Mouse (Mus musculus): Measurements from ENCODE around the gene Nfia. TPM values are rescaled to one million over a fixed set of nuclear protein-coding genes. Genes with fewer than 3 reads are reported as not detected.

Gene Nfia
- polyA plus RNA-seq, 1 experiment from 2014 or later: 42.1 TPM

DNA sequence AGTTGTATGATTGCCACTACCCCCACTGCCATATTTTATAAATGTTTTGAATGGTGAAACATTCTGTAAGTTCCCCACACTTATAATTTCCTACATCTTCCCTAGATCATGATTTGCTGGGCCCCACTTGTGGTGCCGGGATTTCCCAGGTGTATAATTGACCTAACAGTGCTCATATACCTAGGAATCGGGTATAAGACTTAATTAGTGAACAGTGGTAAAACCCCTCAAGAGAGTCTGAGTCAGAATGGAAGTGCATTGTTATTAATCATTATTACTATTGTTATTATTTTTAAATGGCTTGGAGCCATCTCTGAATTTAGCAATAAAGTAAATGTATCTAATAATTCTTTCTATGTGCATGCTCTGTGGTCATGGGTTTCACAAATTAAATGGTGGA is 147.2 kb downstream of the Nfia start:
- Histone ChIP-seq H3K9ac (ENCODE audit: low read length) (no peak overlapping the region), H3K4me1 (replicated peaks; ENCODE audit: control insufficient read depth, insufficient read depth, low read length) (peaks cover 20% of the 10 kb centered on the region), H3K27me3 (replicated peaks; ENCODE audit: control insufficient read depth, insufficient read depth, low read length) (no peaks in the 10 kb centered on the region), H3K27ac (ENCODE audit: low read depth) (no peak overlapping the region), H3K36me3 (ENCODE audit: control insufficient read depth, insufficient read depth, low read length) (no peaks in the 10 kb centered on the region), H3K9me3 (ENCODE audit: control insufficient read depth, low read length) (no peaks in the 10 kb centered on the region), H3K4me2 (ENCODE audit: low read length) (no peak overlapping the region), H3K4me3 (ENCODE audit: low read depth, low read length) (no peak overlapping the region)
- ATAC-seq (replicated peaks; ENCODE audit: low FRiP score, low TSS enrichment, low read depth): no peak
- 77% methylated on average over 2 of the region's 2 CpGs for WGBS
- DNase-seq (ENCODE audit: low spot score): no peak

DNA sequence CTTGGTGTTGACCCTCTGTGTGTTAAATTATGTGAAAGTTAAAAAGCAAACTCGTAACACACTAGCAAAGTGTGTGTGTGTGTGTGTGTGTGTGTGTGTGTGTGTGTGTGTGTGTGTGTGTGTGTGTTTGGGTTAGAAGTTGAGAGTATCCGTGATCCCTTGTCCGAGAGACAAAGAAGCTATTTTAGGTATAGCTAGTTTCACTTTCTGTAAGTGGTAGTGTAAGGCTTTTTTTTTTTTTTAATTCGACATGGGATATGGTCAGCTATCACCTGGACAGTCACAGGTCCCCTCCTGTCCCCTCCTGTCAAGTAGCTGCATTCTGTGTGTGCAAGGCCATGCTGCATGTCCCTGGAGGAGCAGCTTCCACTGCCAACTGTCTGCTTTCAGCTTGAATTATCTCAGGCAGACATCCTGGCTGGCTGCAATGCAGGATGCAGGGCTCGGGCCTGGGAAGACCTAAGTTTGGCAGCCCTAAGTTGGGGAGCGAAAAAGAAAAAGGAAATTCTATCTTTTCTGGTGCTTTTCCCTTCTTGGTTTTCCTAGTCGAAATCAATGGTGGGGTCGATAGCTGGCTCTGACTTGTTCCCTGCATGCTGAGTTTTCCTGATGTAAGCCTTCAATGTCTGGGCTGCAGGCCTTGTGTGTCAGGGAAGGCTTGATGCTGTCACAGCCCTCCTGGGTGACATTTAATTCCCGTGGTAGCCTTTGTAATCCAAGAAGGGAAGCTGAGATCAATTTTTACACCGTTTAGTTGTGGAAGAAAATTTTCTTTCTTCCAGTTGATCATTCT is 147.9 kb downstream of the Nfia start:
- DNase-seq (ENCODE audit: low spot score): no peak
- 59% methylated on average over 10 of the region's 10 CpGs for WGBS
- no peaks in the 10 kb centered on the region for H3K36me3 ChIP-seq (ENCODE audit: control insufficient read depth, insufficient read depth, low read length)

DNA sequence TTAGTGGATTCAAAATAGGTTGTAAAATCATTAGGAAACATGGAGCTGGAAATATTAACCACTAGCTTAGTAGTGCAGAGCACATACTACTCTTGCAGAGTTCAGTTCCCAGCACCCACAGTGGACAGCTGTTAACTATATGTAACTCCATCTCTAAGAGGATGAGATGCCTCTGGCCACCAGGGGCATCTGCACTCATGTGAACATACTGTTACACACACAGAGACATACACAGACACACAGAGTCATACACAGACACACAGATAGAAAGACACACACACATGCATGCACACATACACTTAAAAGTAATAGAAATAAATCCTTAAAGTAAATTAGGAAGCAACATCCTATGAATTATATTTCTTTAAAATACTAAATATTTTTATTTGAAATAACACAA is 149.1 kb downstream of the Nfia start:
- Histone ChIP-seq H3K9me3 (ENCODE audit: control insufficient read depth, low read length) (no peaks in the 10 kb centered on the region), H3K4me1 (replicated peaks; ENCODE audit: control insufficient read depth, insufficient read depth, low read length) (peaks cover 24% of the 10 kb centered on the region), H3K36me3 (ENCODE audit: control insufficient read depth, insufficient read depth, low read length) (no peaks in the 10 kb centered on the region), H3K27me3 (replicated peaks; ENCODE audit: control insufficient read depth, insufficient read depth, low read length) (no peaks in the 10 kb centered on the region), H3K9ac (ENCODE audit: low read length) (no peak overlapping the region), H3K4me2 (ENCODE audit: low read length) (no peak overlapping the region), H3K4me3 (ENCODE audit: low read depth, low read length) (no peak overlapping the region), H3K27ac (ENCODE audit: low read depth) (no peak overlapping the region)
- ATAC-seq (replicated peaks; ENCODE audit: low FRiP score, low TSS enrichment, low read depth): no peak
- DNase-seq (ENCODE audit: low spot score): no peak

More for the DNA sequence above, 147.9 kb downstream of the Nfia start:
- H3K9ac ChIP-seq (ENCODE audit: low read length): no peak overlapping the region
- ATAC-seq (replicated peaks; ENCODE audit: low FRiP score, low TSS enrichment, low read depth): no peak
- H3K9me3 ChIP-seq (ENCODE audit: control insufficient read depth, low read length): no peaks in the 10 kb centered on the region
- H3K27me3 ChIP-seq (replicated peaks; ENCODE audit: control insufficient read depth, insufficient read depth, low read length): no peaks in the 10 kb centered on the region
- H3K4me1 ChIP-seq (replicated peaks; ENCODE audit: control insufficient read depth, insufficient read depth, low read length): peaks cover 20% of the 10 kb centered on the region
- H3K27ac ChIP-seq (ENCODE audit: low read depth): 0 out of 2 replicates have a peak overlapping the region, but pooled peaks have one; percentile 22
- no peak overlapping the region for H3K4me3 ChIP-seq (ENCODE audit: low read depth, low read length)
- H3K4me2 ChIP-seq (ENCODE audit: low read length): no peak overlapping the region; the same call in 1 of the 2 replicates

DNA sequence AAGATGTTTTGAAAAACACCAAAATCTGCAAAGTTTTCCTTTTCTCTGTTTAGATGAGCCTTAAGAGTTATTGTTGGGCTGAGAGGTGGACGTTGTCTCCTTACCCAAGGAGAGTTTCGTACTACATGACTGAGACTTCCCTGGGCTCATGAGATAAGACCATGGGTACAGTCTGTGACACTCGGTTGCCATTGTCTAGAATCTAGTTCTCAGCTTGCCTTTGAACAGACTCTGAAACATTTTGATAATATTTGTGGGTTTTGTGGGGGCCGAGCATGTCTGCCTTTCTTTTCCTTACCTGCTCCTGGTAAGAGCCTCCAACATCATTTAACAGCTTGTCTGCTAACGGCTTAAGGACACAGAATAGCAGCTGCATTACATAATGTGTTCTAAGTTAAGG is 150.7 kb downstream of the Nfia start:
- no peak for DNase-seq (ENCODE audit: low spot score)
- ATAC-seq (replicated peaks; ENCODE audit: low FRiP score, low TSS enrichment, low read depth): no peak
- H3K27ac ChIP-seq (ENCODE audit: low read depth): no peak overlapping the region
- no peak overlapping the region for H3K4me3 ChIP-seq (ENCODE audit: low read depth, low read length)
- H3K4me1 ChIP-seq (replicated peaks; ENCODE audit: control insufficient read depth, insufficient read depth, low read length): peaks cover 28% of the 10 kb centered on the region
- no peaks in the 10 kb centered on the region for H3K36me3 ChIP-seq (ENCODE audit: control insufficient read depth, insufficient read depth, low read length)
- H3K9me3 ChIP-seq (ENCODE audit: control insufficient read depth, low read length): no peaks in the 10 kb centered on the region
- no peaks in the 10 kb centered on the region for H3K27me3 ChIP-seq (replicated peaks; ENCODE audit: control insufficient read depth, insufficient read depth, low read length)
- H3K9ac ChIP-seq (ENCODE audit: low read length): no peak overlapping the region
- 81% methylated on average over 5 of the region's 5 CpGs for WGBS
- H3K4me2 ChIP-seq (ENCODE audit: low read length): no peak overlapping the region

DNA sequence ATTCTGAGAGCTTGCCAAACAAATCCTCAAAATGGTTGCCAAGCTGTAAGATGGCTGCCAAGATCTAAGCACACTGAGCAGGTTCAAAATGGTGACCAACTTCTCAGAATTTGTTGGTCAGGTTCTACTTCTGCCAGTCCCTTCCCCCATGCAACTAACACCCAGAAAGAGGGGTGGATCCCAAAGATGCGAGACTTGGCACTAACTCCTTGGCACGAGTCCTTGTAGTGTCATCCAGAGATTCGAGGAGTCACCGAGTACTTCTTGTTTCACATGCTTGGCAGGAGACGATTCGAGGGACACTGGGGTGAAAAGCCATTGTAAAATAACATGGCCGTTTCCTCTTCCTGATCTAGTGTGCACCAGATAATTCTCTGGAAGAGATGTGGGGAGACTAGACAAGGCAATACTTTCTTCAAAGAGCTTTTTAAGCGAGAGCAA is 151.4 kb downstream of the Nfia start:
- H3K9ac ChIP-seq (ENCODE audit: low read length): no peak overlapping the region
- 66% methylated on average over 8 of the region's 8 CpGs for WGBS
- no peaks in the 10 kb centered on the region for H3K36me3 ChIP-seq (ENCODE audit: control insufficient read depth, insufficient read depth, low read length)
- H3K27ac ChIP-seq (ENCODE audit: low read depth): peak overlapping the region; percentile 55
- peaks cover 26% of the 10 kb centered on the region for H3K4me1 ChIP-seq (replicated peaks; ENCODE audit: control insufficient read depth, insufficient read depth, low read length)
- no peaks in the 10 kb centered on the region for H3K27me3 ChIP-seq (replicated peaks; ENCODE audit: control insufficient read depth, insufficient read depth, low read length)
- H3K4me3 ChIP-seq (ENCODE audit: low read depth, low read length): no peak overlapping the region
- no peaks in the 10 kb centered on the region for H3K9me3 ChIP-seq (ENCODE audit: control insufficient read depth, low read length)
- no peak overlapping the region for H3K4me2 ChIP-seq (ENCODE audit: low read length)
- DNase-seq (ENCODE audit: low spot score): no peak
- no peak for ATAC-seq (replicated peaks; ENCODE audit: low FRiP score, low TSS enrichment, low read depth)

DNA sequence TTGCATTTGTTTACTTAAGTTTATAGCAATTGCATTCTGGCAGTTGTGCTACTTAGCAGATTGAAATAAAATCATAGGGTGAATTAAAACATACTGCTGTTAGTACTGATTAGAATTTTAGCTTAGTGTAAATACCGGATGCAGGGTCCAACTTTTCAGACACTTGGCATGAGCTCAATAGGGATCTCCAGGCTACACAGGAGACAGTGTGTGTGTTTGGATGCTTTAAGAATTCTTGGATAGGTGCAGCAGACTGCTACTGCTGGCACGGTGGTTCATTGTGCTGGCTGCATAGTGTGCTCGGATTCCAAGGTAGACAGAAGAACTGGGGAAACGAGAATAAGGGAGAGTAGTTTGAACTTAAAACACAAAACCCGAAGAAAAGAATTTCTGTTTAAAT is 151.9 kb downstream of the Nfia start:
- Histone ChIP-seq H3K4me1 (replicated peaks; ENCODE audit: control insufficient read depth, insufficient read depth, low read length) (peaks cover 24% of the 10 kb centered on the region), H3K27ac (ENCODE audit: low read depth) (peak overlapping the region; percentile 55; the same call in 1 of the 2 replicates), H3K9me3 (ENCODE audit: control insufficient read depth, low read length) (no peaks in the 10 kb centered on the region), H3K36me3 (ENCODE audit: control insufficient read depth, insufficient read depth, low read length) (no peaks in the 10 kb centered on the region), H3K9ac (ENCODE audit: low read length) (no peak overlapping the region), H3K27me3 (replicated peaks; ENCODE audit: control insufficient read depth, insufficient read depth, low read length) (no peaks in the 10 kb centered on the region), H3K4me2 (ENCODE audit: low read length) (no peak overlapping the region), H3K4me3 (ENCODE audit: low read depth, low read length) (no peak overlapping the region)
- 51% methylated on average over 5 of the region's 5 CpGs for WGBS
- DNase-seq (ENCODE audit: low spot score): no peak
- no peak for ATAC-seq (replicated peaks; ENCODE audit: low FRiP score, low TSS enrichment, low read depth)

DNA sequence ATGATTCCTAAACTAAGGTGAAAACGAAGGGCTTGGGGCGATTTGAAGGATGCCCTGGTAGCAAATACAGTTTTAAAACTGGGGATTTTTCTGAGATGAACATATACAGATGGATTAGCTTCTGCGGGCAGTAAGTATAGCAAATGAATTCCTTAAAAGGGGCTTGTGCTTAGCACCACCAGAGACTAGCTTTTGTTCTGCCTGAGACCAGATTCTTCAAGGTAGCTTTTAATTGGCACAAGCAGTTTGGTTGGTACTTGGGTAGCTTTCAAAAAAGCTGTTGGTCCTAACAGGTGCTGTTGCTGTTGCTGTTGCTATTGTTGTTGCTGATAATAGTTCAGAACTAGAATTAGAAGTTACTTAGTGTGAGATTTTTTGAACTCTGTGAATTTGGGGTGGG is 152.3 kb downstream of the Nfia start:
- no peak for DNase-seq (ENCODE audit: low spot score)
- Histone ChIP-seq H3K9ac (ENCODE audit: low read length) (no peak overlapping the region), H3K27ac (ENCODE audit: low read depth) (peak overlapping the region; percentile 55; the same call in 1 of the 2 replicates), H3K27me3 (replicated peaks; ENCODE audit: control insufficient read depth, insufficient read depth, low read length) (no peaks in the 10 kb centered on the region), H3K9me3 (ENCODE audit: control insufficient read depth, low read length) (no peaks in the 10 kb centered on the region), H3K36me3 (ENCODE audit: control insufficient read depth, insufficient read depth, low read length) (no peaks in the 10 kb centered on the region), H3K4me1 (replicated peaks; ENCODE audit: control insufficient read depth, insufficient read depth, low read length) (peaks cover 24% of the 10 kb centered on the region), H3K4me2 (ENCODE audit: low read length) (no peak overlapping the region), H3K4me3 (ENCODE audit: low read depth, low read length) (no peak overlapping the region)
- ATAC-seq (replicated peaks; ENCODE audit: low FRiP score, low TSS enrichment, low read depth): no peak
- WGBS: 65% methylated on average over 3 of the region's 3 CpGs

DNA sequence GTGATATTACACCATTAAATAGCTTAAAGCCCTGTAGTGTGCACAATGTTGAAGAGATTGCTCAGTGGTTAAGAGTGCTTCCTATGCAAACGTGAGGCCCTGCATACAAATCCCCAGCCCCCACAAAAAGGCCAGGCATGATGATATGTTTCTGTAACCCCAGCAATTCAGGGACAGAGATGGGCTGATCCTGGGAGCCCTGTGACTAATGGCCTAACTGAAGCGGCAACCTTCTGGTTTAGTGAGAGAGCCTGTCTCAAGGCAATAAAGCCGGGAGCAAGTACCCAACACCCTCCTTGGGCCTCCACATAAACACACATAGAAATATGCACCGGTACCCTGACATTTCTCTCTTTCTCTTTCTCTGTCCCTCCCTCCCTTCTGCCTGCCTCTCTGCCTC is 153.1 kb downstream of the Nfia start:
- no peak overlapping the region for H3K4me2 ChIP-seq (ENCODE audit: low read length)
- peaks cover 22% of the 10 kb centered on the region for H3K4me1 ChIP-seq (replicated peaks; ENCODE audit: control insufficient read depth, insufficient read depth, low read length)
- H3K4me3 ChIP-seq (ENCODE audit: low read depth, low read length): no peak overlapping the region
- no peaks in the 10 kb centered on the region for H3K9me3 ChIP-seq (ENCODE audit: control insufficient read depth, low read length)
- DNase-seq (ENCODE audit: low spot score) (no peak), ATAC-seq (replicated peaks; ENCODE audit: low FRiP score, low TSS enrichment, low read depth) (no peak)
- H3K27me3 ChIP-seq (replicated peaks; ENCODE audit: control insufficient read depth, insufficient read depth, low read length): no peaks in the 10 kb centered on the region
- 34% methylated on average over 4 of the region's 4 CpGs for WGBS
- H3K27ac ChIP-seq (ENCODE audit: low read depth): no peak overlapping the region
- H3K9ac ChIP-seq (ENCODE audit: low read length): no peak overlapping the region
- no peaks in the 10 kb centered on the region for H3K36me3 ChIP-seq (ENCODE audit: control insufficient read depth, insufficient read depth, low read length)
